Mouse (Mus musculus) thymus, adult 2 months (tissue): Measurements from ENCODE around the gene Tmem121b.

Source experiments
- CTCF ChIP-seq: fragments of 200-500 bp; IDR thresholded peaks from 2 replicates; pipeline ENCODE4 v1.5.1; 2012; ENCODE audit warnings: mild to moderate bottlenecking, control low read depth, low read length, moderate library complexity, borderline replicate concordance; ENCODE audit not compliant: control insufficient read depth, poor library complexity, insufficient read depth; ENCODE audit errors: extremely low read depth
- POLR2A ChIP-seq: fragments of 200-500 bp; IDR thresholded peaks from 2 replicates; pipeline ENCODE4 v1.6.1; 2012; ENCODE audit warnings: mild to moderate bottlenecking, low read length, control low read depth, moderate library complexity; ENCODE audit not compliant: control insufficient read depth, poor library complexity, insufficient read depth; ENCODE audit errors: extremely low read depth

- no peak for TF ChIP-seq POLR2A
- TF ChIP-seq CTCF, result no peak
Measured at GRCm38 (mm10) chr6:120488647-120489046, 5.0 kb downstream of the Tmem121b start.
